Mouse (Mus musculus): ENCODE data around the gene Ccdc88c. TPM values are rescaled to one million over a fixed set of nuclear protein-coding genes. Genes with fewer than 3 reads are reported as not detected.

Gene Ccdc88c
- total and polyA plus RNA-seq, 3 experiments, result 3.6 to 5.4 (median 5.2) TPM

GRCm38 (mm10) chr12:100989780-100990288 lies 39.0 kb downstream of the Ccdc88c start:
- H3K9ac ChIP-seq (ENCODE audit: low read depth, low read length), result no peak overlapping the region
- H3K27ac ChIP-seq, result no peak overlapping the region
- H3K36me3 ChIP-seq (ENCODE audit: control insufficient read depth, insufficient read depth, low read length), result no peaks in the 10 kb centered on the region
- H3K4me3 ChIP-seq, result no peak overlapping the region
- TF ChIP-seq EP300 (IDR thresholded peaks at IDR 0.05; ENCODE audit: insufficient read depth, low read depth, low read length) (no peak), CTCF (IDR thresholded peaks at IDR 0.05) (no peak), POLR2A (IDR thresholded peaks at IDR 0.05; ENCODE audit: insufficient read depth, low read depth, low read length) (no peak)
- 86% methylated on average over 4 of the region's 4 CpGs for WGBS
- DNase-seq, result no peak
- no peaks in the 10 kb centered on the region for H3K79me2 ChIP-seq (replicated peaks; ENCODE audit: control insufficient read depth, insufficient read depth, low read length)
- no peaks in the 10 kb centered on the region for H3K27me3 ChIP-seq (ENCODE audit: control insufficient read depth, insufficient read depth, low read length)
- no peaks in the 10 kb centered on the region for H3K4me1 ChIP-seq (ENCODE audit: control insufficient read depth, insufficient read depth, low read length)
- intact Hi-C loops (cut with DNase I), result loop anchor here (5.0 kb wide), 1 partner anchor 37 kb away; the partner anchor contains the start of gene Ccdc88c

GRCm38 (mm10) chr12:100988324-100989130 lies 40.3 kb downstream of the Ccdc88c start:
- no peak for TF ChIP-seq EP300 (IDR thresholded peaks at IDR 0.05; ENCODE audit: insufficient read depth, low read depth, low read length)
- no peak for TF ChIP-seq POLR2A (IDR thresholded peaks at IDR 0.05; ENCODE audit: insufficient read depth, low read depth, low read length)
- no peak for TF ChIP-seq CTCF (IDR thresholded peaks at IDR 0.05)
- no peaks in the 10 kb centered on the region for H3K4me1 ChIP-seq (ENCODE audit: control insufficient read depth, insufficient read depth, low read length)
- intact Hi-C loops (cut with DNase I), result no loop called here
- no peaks in the 10 kb centered on the region for H3K27me3 ChIP-seq (ENCODE audit: control insufficient read depth, insufficient read depth, low read length)
- 85% methylated on average over 15 of the region's 15 CpGs for WGBS
- no peaks in the 10 kb centered on the region for H3K36me3 ChIP-seq (ENCODE audit: control insufficient read depth, insufficient read depth, low read length)
- H3K9ac ChIP-seq (ENCODE audit: low read depth, low read length), result no peak overlapping the region
- H3K27ac ChIP-seq, result no peak overlapping the region
- DNase-seq, result no peak
- no peak overlapping the region for H3K4me3 ChIP-seq
- H3K79me2 ChIP-seq (replicated peaks; ENCODE audit: control insufficient read depth, insufficient read depth, low read length), result no peaks in the 10 kb centered on the region

- H3K4me3 ChIP-seq, result no peak overlapping the region
- no peak overlapping the region for H3K27ac ChIP-seq
- no peaks in the 10 kb centered on the region for H3K27me3 ChIP-seq (ENCODE audit: control insufficient read depth, insufficient read depth, low read length)
- no peak overlapping the region for H3K9ac ChIP-seq (ENCODE audit: low read depth, low read length)
- H3K4me1 ChIP-seq (ENCODE audit: control insufficient read depth, insufficient read depth, low read length), result peaks cover 3% of the 10 kb centered on the region; the same call in 1 of the 2 replicates
- no peak for DNase-seq
- H3K79me2 ChIP-seq (replicated peaks; ENCODE audit: control insufficient read depth, insufficient read depth, low read length), result no peaks in the 10 kb centered on the region
- intact Hi-C loops (cut with DNase I), result no loop called here
- TF ChIP-seq POLR2A (IDR thresholded peaks at IDR 0.05; ENCODE audit: insufficient read depth, low read depth, low read length) (no peak), CTCF (IDR thresholded peaks at IDR 0.05) (no peak), EP300 (IDR thresholded peaks at IDR 0.05; ENCODE audit: insufficient read depth, low read depth, low read length) (no peak)
- WGBS, result 80% methylated on average over 4 of the region's 4 CpGs
- no peaks in the 10 kb centered on the region for H3K36me3 ChIP-seq (ENCODE audit: control insufficient read depth, insufficient read depth, low read length)
Measured at GRCm38 (mm10) chr12:100986423-100986822, 42.4 kb downstream of the Ccdc88c start.

- Histone ChIP-seq H3K9ac (ENCODE audit: low read depth, low read length) (no peak overlapping the region), H3K27ac (no peak overlapping the region), H3K4me1 (ENCODE audit: control insufficient read depth, insufficient read depth, low read length) (peaks cover 4% of the 10 kb centered on the region; the same call in 1 of the 2 replicates), H3K36me3 (ENCODE audit: control insufficient read depth, insufficient read depth, low read length) (no peaks in the 10 kb centered on the region), H3K27me3 (ENCODE audit: control insufficient read depth, insufficient read depth, low read length) (no peaks in the 10 kb centered on the region), H3K4me3 (no peak overlapping the region), H3K79me2 (replicated peaks; ENCODE audit: control insufficient read depth, insufficient read depth, low read length) (no peaks in the 10 kb centered on the region)
- no peak for TF ChIP-seq EP300 (IDR thresholded peaks at IDR 0.05; ENCODE audit: insufficient read depth, low read depth, low read length)
- TF ChIP-seq POLR2A (IDR thresholded peaks at IDR 0.05; ENCODE audit: insufficient read depth, low read depth, low read length), result no peak
- no peak for TF ChIP-seq CTCF (IDR thresholded peaks at IDR 0.05)
- WGBS, result 92% methylated on average over 2 of the region's 2 CpGs
- intact Hi-C loops (cut with DNase I), result no loop called here
- DNase-seq, result no peak
Measured at GRCm38 (mm10) chr12:100985793-100986157, 43.1 kb downstream of the Ccdc88c start.

GRCm38 (mm10) chr12:100985050-100985792 lies 43.6 kb downstream of the Ccdc88c start:
- no peak for DNase-seq
- H3K4me1 ChIP-seq (ENCODE audit: control insufficient read depth, insufficient read depth, low read length), result peaks cover 7% of the 10 kb centered on the region; the same call in 1 of the 2 replicates
- intact Hi-C loops (cut with DNase I), result no loop called here
- no peaks in the 10 kb centered on the region for H3K79me2 ChIP-seq (replicated peaks; ENCODE audit: control insufficient read depth, insufficient read depth, low read length)
- H3K4me3 ChIP-seq, result no peak overlapping the region
- no peaks in the 10 kb centered on the region for H3K27me3 ChIP-seq (ENCODE audit: control insufficient read depth, insufficient read depth, low read length)
- 65% methylated on average over 10 of the region's 10 CpGs for WGBS
- no peaks in the 10 kb centered on the region for H3K36me3 ChIP-seq (ENCODE audit: control insufficient read depth, insufficient read depth, low read length)
- H3K9ac ChIP-seq (ENCODE audit: low read depth, low read length), result no peak overlapping the region
- TF ChIP-seq POLR2A (IDR thresholded peaks at IDR 0.05; ENCODE audit: insufficient read depth, low read depth, low read length) (no peak), CTCF (IDR thresholded peaks at IDR 0.05) (no peak), EP300 (IDR thresholded peaks at IDR 0.05; ENCODE audit: insufficient read depth, low read depth, low read length) (no peak)
- H3K27ac ChIP-seq, result no peak overlapping the region

Measured in heart, adult 2 months (tissue).